ENCODE assay signal across 10 mouse cellular contexts in the genomic region with DNA sequence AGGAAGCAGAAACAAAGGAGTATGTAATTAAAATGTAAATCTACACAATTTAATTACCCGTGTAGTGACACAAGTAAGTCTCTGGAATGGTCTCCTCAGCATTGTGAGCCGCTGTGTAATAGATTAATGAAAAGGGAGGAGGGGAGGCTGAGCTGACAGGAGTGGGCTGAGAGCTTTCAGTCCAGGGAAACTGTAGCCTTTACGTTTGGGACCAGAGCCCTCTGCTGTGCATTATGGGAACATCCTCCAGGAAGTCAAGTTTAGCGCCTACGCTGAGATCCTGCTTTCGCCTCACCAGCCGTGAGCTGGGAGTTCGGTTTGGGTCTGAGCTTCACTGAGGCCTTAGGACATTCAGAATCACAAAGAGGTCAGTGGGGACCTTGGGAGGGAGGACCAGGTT. TPM values are rescaled to one million over a fixed set of nuclear protein-coding genes. Genes with fewer than 3 reads are reported as not detected.
DNase-seq lines count a peak whose midpoint lies in the region; ATAC-seq and TF ChIP-seq lines count a peak whose summit lies in the region.
"Had no signal": no experiment of that assay in that cellular context is flagged by ENCODE, and none has a peak within 500 bp of the region (broad histone marks: within the 10 kb centered on the region; RNA-seq: fewer than 3 reads in every experiment).

No protein-coding gene starts in this region.

- no peak overlapping the region for H3K27ac ChIP-seq in heart, adult 2 months
- no peak overlapping the region for H3K27ac ChIP-seq in hindbrain, embryonic 16.5 days (ENCODE audit: low read depth, low read length)
- H3K27ac ChIP-seq in thymus, adult 2 months (ENCODE audit: control insufficient read depth, insufficient read depth, low read length): no peak overlapping the region
- H3K27ac ChIP-seq: lung, embryonic 15.5 days had no signal

- H3K9ac ChIP-seq in heart, adult 2 months (ENCODE audit: low read depth, low read length): no peak overlapping the region
- H3K9ac ChIP-seq in hindbrain, embryonic 16.5 days (ENCODE audit: low read depth, low read length): no peak overlapping the region
- H3K9ac ChIP-seq: lung, embryonic 15.5 days had no signal

- intact Hi-C loops in heart, adult 2 months (cut with DNase I): no loop called here
- intact Hi-C loops in heart, postnatal 25 days (cut with DNase I): no loop called here

- no peak for DNase-seq in heart, adult 2 months
- no peak for DNase-seq in heart, postnatal 25 days (ENCODE audit: low spot score)
- DNase-seq in right cerebral cortex, adult 18-20 months: peak; percentile 66
- DNase-seq in right cerebral cortex, postnatal 25 days: no peak
- DNase-seq in retina, postnatal 1 day: peak; percentile 76
- DNase-seq in thymus, adult 2 months: no peak
- DNase-seq in Muller cell, postnatal 12 days (ENCODE audit: inconsistent ontology term): no peak

- TF ChIP-seq EP300 in heart, adult 2 months (IDR thresholded peaks at IDR 0.05; ENCODE audit: insufficient read depth, low read depth, low read length): no peak

- peaks cover 20% of the 10 kb centered on the region for H3K9me3 ChIP-seq in hindbrain, embryonic 16.5 days (ENCODE audit: control insufficient read depth, low read length)

- H3K4me3 ChIP-seq in heart, adult 2 months: no peak overlapping the region
- no peak overlapping the region for H3K4me3 ChIP-seq in hindbrain, embryonic 16.5 days (ENCODE audit: low read length)
- H3K4me3 ChIP-seq in thymus, adult 2 months (ENCODE audit: control insufficient read depth, insufficient read depth, low read length): no peak overlapping the region
- H3K4me3 ChIP-seq: lung, embryonic 15.5 days had no signal

- no peaks in the 10 kb centered on the region for H3K79me2 ChIP-seq in heart, adult 2 months (replicated peaks; ENCODE audit: control insufficient read depth, insufficient read depth, low read length)

- no peak overlapping the region for H3K4me2 ChIP-seq in hindbrain, embryonic 16.5 days (ENCODE audit: low read length)
- H3K4me2 ChIP-seq: lung, embryonic 15.5 days had no signal

- H3K36me3 ChIP-seq in heart, adult 2 months (ENCODE audit: control insufficient read depth, insufficient read depth, low read length): no peaks in the 10 kb centered on the region
- peaks cover 9% of the 10 kb centered on the region for H3K36me3 ChIP-seq in hindbrain, embryonic 16.5 days (ENCODE audit: control insufficient read depth, insufficient read depth, low read length)
- no peaks in the 10 kb centered on the region for H3K36me3 ChIP-seq in thymus, adult 2 months (ENCODE audit: control insufficient read depth, insufficient read depth, low read length)
- H3K36me3 ChIP-seq: lung, embryonic 15.5 days had no signal

- no peak for TF ChIP-seq POLR2A in heart, adult 2 months (IDR thresholded peaks at IDR 0.05; ENCODE audit: insufficient read depth, low read depth, low read length)
- TF ChIP-seq POLR2A in thymus, adult 2 months (IDR thresholded peaks at IDR 0.05; ENCODE audit: control insufficient read depth, extremely low read depth, insufficient read depth, low read length, poor library complexity): no peak

- peak; percentile 40 for TF ChIP-seq CTCF in heart, adult 2 months (IDR thresholded peaks at IDR 0.05)
- no peak for TF ChIP-seq CTCF in thymus, adult 2 months (IDR thresholded peaks at IDR 0.05; ENCODE audit: borderline replicate concordance, control insufficient read depth, extremely low read depth, insufficient read depth, low read length, poor library complexity)

- no peaks in the 10 kb centered on the region for H3K4me1 ChIP-seq in heart, adult 2 months (ENCODE audit: control insufficient read depth, insufficient read depth, low read length)
- H3K4me1 ChIP-seq in hindbrain, embryonic 16.5 days (ENCODE audit: control insufficient read depth, insufficient read depth, low read depth, low read length): no peaks in the 10 kb centered on the region
- H3K4me1 ChIP-seq in thymus, adult 2 months (replicated peaks; ENCODE audit: control insufficient read depth, insufficient read depth, low read length): no peaks in the 10 kb centered on the region
- H3K4me1 ChIP-seq: lung, embryonic 15.5 days had no signal

- WGBS in heart, adult 2 months: 31% methylated on average over 8 of the region's 8 CpGs
- 15% methylated on average over 8 of the region's 8 CpGs for WGBS in hindbrain, embryonic 16.5 days
- WGBS in thymus, adult 2 months: 56% methylated on average over 8 of the region's 8 CpGs

- peak; percentile 85 for ATAC-seq in hindbrain, embryonic 16.5 days

- H3K27me3 ChIP-seq in heart, adult 2 months (ENCODE audit: control insufficient read depth, insufficient read depth, low read length): no peaks in the 10 kb centered on the region
- no peaks in the 10 kb centered on the region for H3K27me3 ChIP-seq in hindbrain, embryonic 16.5 days (replicated peaks; ENCODE audit: control insufficient read depth, insufficient read depth, low read length)
- H3K27me3 ChIP-seq in thymus, adult 2 months (ENCODE audit: control insufficient read depth, insufficient read depth, low read length): no peaks in the 10 kb centered on the region
- H3K27me3 ChIP-seq: lung, embryonic 15.5 days had no signal

RNA-seq across cellular contexts. Expression of gene Zfp663, which starts 19.1 kb away (rescaled TPM):
- total RNA-seq in heart, adult 2 months (2021): not detected
- not detected in 2 replicates for polyA plus RNA-seq in heart, adult 2 months (2012; rRNA removed)
- total RNA-seq in heart, postnatal 25 days (2021): not detected
- 4.5 and 5.5 TPM in 2 replicates for polyA plus RNA-seq in hindbrain, embryonic 16.5 days (2015; fragmentation: Nextera tagmentation; extraction: Ambion mirVana)
- polyA plus RNA-seq in thymus, adult 2 months (2012; rRNA removed): not detected in 2 replicates

RNA-seq across cellular contexts. Expression of gene Elmo2, which starts 23.2 kb away (rescaled TPM):
- 10 to 100 TPM; 13.9 to 14.8 TPM for total RNA-seq in heart, adult 2 months (2021)
- polyA plus RNA-seq in heart, adult 2 months (2012; rRNA removed): 36.3 and 39.0 TPM in 2 replicates
- total RNA-seq in heart, postnatal 25 days (2021): 10 to 100 TPM; 18.8 to 20.5 TPM
- polyA plus RNA-seq in hindbrain, embryonic 16.5 days (2015; fragmentation: Nextera tagmentation; extraction: Ambion mirVana): 96.2 and 115 TPM in 2 replicates
- polyA plus RNA-seq in thymus, adult 2 months (2012; rRNA removed): 95.0 and 106 TPM in 2 replicates

RNA-seq across cellular contexts. Expression of gene Zfp334, which starts 38.6 kb away (rescaled TPM):
- total RNA-seq in heart, adult 2 months (2021): 1 to 10 TPM; 2.1 to 2.3 TPM
- 1.3 and 2.0 TPM in 2 replicates for polyA plus RNA-seq in heart, adult 2 months (2012; rRNA removed)
- 1 to 10 TPM; 2.2 to 2.4 TPM for total RNA-seq in heart, postnatal 25 days (2021)
- polyA plus RNA-seq in hindbrain, embryonic 16.5 days (2015; fragmentation: Nextera tagmentation; extraction: Ambion mirVana): 6.8 and 9.0 TPM in 2 replicates
- polyA plus RNA-seq in thymus, adult 2 months (2012; rRNA removed): 0.23 and 0.31 TPM in 2 replicates

RNA-seq across cellular contexts. Expression of gene Ocstamp, which starts 50.7 kb away (rescaled TPM):
- total RNA-seq in heart, adult 2 months (2021): not detected
- polyA plus RNA-seq in heart, adult 2 months (2012; rRNA removed): 0.02 TPM in 1 of 2 replicates, not detected in the other
- under 1 TPM in 1 of 2 experiments, not detected in 1; 0.06 TPM for total RNA-seq in heart, postnatal 25 days (2021)
- polyA plus RNA-seq in hindbrain, embryonic 16.5 days (2015; fragmentation: Nextera tagmentation; extraction: Ambion mirVana): 0.04 and 0.05 TPM in 2 replicates
- polyA plus RNA-seq in thymus, adult 2 months (2012; rRNA removed): 0.37 and 0.44 TPM in 2 replicates
- polyA plus RNA-seq: heart, embryonic 14.5 days; lung, embryonic 15.5 days had no signal

Comparison
In these comparisons a context has a peak if more than half of its experiments do, and no peak if none do; other contexts are left out.
1. DNase-seq: peak in right cerebral cortex, adult 18-20 months (single experiment) and retina, postnatal 1 day (single experiment); none in heart, adult 2 months (0 of 2), heart, postnatal 25 days (single experiment), right cerebral cortex, postnatal 25 days (single experiment), thymus, adult 2 months (single experiment) and Muller cell, postnatal 12 days (single experiment).